Mouse (Mus musculus): Measurements from ENCODE around the gene Insl5.

The Insl5 gene

DNA sequence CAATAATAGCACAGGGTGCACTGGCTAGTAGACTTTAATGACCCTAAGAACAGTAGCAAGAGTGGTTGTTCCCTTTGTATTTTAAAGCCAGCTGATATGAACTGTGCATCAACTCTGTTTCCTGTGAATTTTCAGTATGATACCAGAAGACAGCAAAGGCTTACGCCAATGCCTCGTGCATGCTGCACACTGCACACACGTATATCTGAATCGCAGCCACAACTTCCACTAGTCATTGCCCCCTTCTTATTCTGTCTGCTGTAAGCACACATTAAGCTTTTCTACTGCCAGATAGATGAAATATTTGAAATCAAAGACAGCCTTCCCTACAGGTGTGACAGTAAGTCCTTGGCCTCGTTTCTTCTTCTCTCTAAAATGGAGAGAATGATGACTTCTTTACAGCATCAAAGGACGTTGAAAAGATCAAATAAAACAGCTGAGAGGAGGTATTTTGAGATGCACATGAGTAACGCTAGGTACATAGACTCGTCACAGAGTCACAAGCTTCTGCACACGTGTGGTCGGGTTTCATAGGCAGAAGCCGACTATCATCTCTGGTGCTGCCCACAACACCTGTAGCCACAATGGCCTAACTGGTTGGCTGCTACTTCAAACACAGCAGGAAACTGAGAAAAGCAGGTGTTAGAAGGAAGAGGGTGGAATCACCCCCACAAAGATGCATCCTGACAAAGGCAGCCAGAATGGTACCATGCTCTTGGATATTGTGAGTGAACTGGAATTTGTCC lies 35.9 kb downstream of the Insl5 start:
- no peak for DNase-seq (ENCODE audit: low read depth, low spot score)

DNA sequence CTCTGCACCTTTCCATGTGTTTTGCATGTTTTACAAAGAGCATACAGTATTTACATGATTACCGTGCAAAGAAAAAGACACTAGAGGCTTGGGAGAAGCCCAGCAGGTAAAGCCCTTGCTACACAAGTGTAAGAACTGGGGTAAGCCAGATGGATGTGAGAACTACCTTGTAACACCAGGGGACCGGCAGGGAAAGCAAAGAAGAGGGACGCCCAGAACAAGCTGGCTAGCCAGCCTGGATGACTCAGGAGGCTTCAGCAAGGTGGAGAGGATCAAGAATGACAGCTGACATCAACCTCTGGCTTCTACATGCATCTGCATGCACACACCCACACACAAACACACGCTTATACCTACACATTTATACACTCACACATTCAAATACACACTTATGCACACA lies 36.6 kb downstream of the Insl5 start:
- no peak for DNase-seq (ENCODE audit: low read depth, low spot score)

DNA sequence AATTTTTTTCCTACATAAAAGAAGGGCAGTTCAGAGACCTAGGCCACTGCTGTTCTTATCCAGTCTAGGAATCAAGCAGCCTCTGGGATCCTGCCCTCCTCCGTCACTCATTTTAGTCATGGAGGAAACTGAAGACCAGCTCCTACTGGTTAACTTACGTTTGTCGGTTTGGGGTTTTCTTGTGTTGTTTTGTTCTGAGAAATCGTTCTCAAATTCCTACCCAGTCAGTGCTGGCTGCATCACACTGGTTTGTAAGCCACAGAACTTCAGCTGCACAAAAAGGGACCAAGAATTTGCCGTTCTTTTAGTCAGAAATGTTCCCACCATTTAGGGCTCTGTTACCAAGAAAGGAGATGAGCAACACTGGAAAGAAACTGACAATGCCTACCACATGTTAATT lies 37.3 kb downstream of the Insl5 start:
- DNase-seq (ENCODE audit: low read depth, low spot score), result no peak

DNA sequence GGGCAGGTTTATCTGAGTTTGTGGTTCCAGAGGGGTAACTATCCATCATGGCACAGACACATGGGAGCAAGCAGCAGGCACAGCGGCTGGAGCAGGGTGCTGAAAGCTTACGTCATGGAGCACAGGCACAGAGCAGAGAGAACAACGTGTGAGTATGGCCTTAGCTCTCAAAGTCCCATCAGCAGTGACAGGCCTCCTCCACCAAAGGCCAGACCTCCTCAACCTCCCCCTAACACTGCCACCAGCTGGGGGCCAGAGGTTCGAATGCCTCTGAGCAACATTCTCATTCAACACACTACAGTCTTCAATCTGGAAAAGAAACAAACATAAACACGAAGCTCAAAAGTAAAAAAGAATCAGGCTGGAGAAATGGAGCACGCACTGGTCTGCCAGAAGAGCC lies 38.1 kb downstream of the Insl5 start:
- no peak for DNase-seq (ENCODE audit: low read depth, low spot score)

DNA sequence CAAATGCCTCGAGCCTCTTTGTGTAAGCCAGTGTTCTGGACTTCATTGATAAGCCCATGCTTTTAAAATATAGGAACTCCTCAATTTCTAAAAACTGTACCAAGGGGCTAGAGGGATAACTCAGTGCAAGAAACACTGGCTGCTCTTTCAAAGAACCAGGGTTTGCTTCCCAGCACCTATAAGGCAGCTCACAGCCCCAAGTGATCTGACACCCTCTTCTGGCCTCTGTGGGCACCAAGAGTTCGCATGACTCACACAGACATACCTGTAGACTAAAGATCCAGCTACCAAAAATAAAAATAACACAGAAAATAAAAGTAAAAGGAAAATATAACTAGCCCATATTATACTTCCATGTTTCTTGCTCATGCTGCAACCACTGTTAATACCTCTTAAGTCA lies 38.9 kb downstream of the Insl5 start:
- DNase-seq (ENCODE audit: low read depth, low spot score), result no peak

DNA sequence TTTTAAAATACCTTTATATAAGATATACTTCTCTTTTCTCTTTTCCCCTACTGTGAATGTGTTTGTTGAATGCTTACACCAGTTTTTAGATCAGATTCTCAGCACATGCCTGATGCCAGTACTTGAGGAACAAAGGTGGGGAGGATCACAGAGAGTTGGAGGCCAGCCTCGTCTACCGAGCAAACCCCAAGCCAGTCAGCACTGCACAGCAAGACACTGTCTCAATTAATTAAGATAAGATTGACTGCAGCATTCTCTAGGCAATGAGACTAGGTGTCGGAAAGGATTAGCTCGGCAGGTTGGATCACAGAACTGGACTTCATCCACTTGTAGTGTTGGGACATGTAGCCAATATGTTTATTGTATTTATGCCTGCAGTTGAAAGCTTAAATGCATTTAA lies 39.3 kb downstream of the Insl5 start:
- no peak for DNase-seq (ENCODE audit: low read depth, low spot score)

DNA sequence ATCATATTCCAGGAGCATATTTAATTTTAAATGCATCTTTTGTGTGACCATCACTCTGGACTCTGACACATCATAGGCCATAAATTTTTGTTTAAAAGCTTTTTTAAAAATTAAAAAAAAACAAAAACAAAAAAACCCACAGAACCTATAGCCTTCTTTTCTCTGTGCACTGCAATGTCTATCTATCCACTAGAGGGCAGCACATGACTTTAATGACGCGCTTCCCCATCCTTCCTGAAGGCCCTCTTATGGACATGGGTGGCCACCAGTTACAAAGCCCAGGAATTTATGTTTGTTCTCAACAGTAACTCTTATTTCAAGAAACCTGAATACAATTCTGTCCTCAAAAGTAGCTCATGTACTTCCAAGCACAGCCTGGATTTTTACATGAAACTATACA lies 39.7 kb downstream of the Insl5 start:
- DNase-seq (ENCODE audit: low read depth, low spot score), result peak; percentile 65

DNA sequence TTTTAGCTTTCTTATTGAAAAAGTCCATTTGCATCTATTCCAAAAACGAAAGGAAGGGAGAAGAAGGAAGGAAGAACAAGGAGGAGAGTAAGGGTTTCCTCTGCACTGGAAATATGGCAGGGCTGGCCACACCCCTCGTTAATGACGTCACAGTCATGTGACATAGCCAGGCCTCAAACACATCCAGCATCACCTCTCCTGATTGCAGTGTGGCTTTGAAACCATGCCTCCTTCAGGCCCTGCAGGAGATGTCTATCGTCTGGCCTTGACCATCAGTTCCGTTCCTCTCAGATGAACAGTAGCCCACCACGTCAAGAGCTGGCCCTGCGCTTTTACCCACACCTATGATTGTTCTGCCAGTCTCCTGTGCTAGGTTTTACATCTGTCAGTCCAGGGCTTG lies 40.5 kb downstream of the Insl5 start:
- DNase-seq (ENCODE audit: low read depth, low spot score), result peak; percentile 66

DNA sequence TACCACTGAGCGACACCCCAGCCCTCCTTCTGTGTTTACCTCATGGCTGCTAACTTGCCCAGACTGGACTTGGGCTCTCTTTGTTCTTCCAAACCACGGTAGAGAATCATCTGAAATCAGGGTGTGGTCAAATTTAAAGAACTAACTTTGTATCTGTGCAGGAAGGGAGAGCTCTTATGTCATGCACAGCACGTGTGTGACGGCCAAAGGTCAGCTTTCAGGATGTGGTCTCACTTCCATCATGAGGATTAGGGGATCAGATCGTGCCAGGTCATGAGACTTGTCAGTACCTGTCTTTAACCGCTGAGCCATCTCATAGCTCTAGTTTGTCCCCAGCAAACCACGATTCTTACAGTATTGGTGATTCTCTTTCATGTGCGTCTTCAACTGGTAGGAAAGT lies 44.9 kb downstream of the Insl5 start:
- DNase-seq (ENCODE audit: low read depth, low spot score), result peak; percentile 13

DNA sequence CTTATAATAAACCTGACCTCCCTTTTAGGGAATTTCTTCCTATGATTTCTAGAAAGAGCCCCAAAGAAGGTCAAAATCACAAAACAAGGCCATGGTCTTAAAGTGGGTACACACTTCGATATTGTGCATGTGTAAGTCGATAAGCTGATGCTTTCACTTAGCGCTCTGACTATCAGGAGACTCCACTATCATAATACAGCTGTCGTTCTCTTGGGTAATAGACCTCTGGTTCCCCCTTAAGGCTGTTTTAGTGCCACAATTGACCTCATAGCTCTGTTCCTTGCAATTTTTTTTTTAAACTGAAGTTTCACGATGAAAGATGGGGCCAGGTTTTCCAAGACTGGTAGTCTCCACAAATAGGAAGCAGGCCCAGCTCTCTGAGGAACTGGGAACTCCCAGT lies 47.3 kb downstream of the Insl5 start:
- no peak for DNase-seq (ENCODE audit: low read depth, low spot score)

DNA sequence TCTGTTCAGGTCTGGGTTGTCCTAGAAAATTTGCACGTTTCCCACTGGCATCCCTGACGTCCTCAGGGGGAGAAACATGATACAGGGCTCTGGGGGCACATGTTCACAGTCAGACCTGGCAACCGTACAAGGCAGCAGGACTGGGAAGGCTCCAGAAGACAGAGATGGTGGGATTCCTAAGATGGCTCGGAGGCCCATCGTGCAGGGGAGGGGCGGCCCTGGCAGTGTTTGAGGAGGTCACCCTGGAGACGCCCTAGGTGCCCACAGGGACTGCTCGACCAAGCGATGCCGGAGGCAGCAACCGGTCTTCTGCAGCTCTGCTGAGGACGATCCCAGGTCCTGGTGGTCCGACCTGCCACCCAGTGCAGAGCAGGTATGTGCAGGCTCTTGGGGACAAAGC lies 48.2 kb downstream of the Insl5 start, which contains the start of gene Tctex1d1:
Gene Tctex1d1, plus strand, starts transcription at position 167 of the 400 bp plus-strand sequence.
- no peak for DNase-seq (ENCODE audit: low read depth, low spot score)

DNA sequence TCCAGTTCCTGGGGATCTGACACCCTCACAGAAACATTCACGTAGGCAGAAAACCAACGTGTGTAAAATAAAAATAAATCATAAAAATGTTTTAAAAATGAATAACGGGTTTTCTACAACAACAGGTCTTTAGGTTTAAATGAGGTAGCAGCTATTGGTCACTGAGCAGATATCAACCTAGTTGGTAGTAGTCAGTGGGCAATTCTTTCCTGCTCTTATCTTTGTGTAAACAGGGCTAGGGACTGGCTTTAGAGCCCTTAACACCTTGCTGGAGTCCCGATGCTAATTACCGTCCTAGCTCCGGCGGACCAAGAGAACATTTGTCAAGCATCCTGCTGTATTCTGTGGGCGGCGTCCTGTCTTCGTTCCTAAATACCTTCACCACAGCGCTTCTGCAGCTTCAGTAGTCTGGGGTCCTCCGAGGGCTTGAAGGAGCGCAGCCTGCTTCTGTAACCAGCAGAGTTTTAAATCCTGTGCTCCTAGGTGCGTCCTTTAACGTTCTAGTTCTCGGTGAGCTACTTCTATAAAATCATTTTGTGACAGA lies 48.8 kb downstream of the Insl5 start:
- peak; percentile 10 for DNase-seq (ENCODE audit: low read depth, low spot score)

DNA sequence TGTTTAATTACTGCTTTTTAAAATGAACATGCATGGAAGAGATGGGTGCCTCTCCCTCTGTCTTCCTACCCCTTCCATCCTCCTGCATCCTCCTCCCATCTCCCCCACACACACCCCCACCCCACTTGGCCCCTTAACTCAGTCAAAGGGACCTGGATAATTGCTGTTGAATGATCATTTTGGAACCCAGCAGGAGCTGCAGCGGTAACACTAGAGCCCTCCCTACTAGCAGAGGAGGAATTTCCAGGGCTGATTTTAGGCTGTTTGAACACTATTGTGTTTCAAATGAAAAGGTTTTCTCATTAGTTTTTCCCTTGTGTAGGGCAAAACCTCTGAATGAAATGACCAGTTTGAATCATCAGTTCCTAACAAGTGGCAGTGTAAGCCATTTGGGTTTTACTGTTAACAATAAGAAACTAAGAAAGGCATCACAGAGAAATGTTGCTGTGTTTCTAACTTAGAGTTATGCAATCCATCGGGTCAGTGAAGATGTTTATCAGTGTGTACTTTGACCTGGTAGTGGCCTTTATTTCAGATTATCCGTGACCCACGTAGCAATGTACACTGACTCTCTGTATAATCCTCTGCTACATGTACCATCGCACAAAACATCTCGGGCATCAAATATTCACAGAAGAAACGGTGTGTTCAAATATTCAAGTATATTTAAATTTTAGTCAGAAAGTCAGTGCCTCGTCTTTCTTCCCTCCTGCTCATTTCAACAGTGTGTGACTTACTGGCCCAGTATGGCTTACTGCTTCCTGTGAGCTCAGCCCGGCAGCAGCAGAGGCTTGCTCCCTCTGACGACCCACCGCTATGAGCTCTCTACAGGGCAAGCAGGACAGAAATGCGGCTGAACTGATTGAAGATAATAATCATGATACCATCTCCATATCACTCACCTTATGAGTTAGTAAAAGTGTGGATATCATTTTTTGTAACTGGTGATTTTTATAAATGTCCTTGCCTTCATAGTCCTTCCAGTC lies 50.1 kb downstream of the Insl5 start:
- DNase-seq (ENCODE audit: low read depth, low spot score), result peak; percentile 76

DNA sequence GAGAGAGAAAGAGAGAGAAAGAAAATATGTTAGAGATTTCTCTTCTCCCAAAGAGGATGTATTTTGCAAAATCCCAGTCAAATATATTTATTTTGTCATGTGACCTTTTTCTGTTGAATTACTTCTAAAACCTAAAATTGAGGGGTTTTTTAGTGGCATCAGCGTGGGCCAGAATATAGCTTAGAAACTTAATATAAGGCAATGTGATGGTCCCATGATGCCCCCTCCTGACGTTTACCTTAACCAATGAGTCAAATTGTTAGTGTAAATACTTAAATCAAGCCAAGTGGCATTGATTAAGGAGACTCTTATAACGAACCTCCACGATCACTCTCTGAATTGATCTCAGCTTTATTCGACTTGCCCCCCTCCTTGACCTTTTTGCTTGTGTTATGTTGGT lies 52.5 kb downstream of the Insl5 start:
- no peak for DNase-seq (ENCODE audit: low read depth, low spot score)

DNA sequence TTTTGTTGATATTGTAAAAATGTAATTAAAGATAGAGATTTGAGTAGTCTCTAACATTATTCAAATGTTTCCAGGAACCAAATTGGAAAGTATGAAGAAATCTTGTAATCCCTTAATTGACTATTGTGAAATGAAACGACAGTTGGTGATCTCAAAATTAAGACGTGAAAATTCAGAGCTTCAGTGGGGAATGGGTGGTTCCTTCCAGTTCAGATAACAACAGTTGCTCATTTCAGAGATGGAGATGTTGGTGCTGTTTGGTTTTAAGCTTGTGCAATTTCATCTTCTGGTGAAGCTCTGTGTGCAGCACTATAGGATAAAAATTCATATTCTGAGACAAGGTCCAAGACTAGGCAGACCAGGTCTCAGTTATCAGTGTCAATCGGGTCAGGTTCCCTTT lies 54.6 kb downstream of the Insl5 start:
- no peak for DNase-seq (ENCODE audit: low read depth, low spot score)

DNA sequence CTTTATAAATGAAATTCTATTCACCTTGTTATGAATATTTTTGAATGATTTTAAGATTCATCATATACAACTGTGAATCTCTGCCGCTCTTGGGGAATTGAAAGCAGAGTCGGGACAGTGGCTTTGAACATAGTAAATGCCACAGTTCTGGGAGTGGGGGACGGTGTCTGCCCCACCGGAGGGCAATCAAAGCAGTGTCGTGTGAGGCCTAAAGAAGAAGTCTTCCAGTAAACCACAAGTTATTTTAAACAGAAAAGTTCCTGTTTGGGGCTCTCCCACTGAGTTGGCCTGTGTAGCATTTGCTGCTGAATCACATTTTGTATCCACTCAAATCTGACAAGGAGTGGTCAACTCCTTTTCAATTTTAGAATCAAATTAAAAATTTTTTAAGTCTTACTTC lies 55.5 kb downstream of the Insl5 start:
- no peak for DNase-seq (ENCODE audit: low read depth, low spot score)

DNA sequence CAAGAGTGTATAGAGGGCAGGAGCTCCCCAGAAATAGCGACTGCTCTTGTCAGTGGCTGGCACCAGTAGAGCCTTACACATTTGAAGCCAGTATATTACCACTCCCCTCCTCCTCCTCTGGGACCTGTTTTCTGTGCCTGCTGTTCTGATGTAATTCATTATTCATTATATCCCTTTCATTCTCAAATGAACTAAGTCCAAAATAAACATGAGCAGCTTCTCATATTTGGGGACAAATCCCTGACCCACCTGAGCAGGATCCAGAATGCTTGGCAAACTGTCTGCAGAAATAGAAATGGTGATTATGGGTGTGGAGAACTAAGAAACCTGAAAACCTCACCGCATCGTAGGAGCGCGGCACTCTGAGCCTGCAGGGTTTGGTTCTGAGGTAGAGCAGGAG lies 57.0 kb downstream of the Insl5 start:
- no peak for DNase-seq (ENCODE audit: low read depth, low spot score)

All from R1 (cell line).